In the genomic region with DNA sequence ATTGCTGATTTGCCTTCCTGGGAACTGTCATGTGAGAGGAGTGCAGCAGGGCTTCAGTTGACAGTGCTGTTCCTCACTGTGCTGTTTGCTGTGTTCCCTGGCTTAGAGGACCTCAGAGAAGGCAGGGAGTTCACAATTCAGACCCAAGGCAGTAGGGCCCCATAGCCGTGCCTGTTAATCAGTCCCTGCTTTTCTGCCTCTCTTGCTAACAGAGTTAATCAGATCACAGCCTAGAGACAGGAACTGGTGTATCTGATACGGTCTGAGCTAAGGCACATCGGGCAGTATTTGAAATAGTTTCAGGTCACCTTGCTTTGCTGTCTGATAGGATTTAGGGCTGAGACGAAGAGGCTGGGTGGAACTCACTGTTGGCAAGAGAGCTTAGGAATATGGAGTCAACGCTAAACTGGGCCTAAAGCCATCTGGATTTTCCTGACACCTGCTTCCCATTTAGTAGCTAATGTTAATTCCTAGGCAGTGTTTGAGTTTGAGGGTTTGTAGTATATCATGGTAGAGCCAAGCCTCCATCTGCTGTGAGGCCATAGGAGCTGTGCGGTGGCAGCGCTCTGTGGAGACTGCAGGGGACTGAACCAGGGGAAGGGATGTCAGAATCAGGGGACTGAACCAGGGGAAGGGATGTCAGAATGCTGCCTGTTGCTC, we compare ENCODE assay signal across 9 mouse cellular contexts. TPM values are rescaled to one million over a fixed set of nuclear protein-coding genes. Genes with fewer than 3 reads are reported as not detected.
DNase-seq lines count a peak whose midpoint lies in the region; ATAC-seq and TF ChIP-seq lines count a peak whose summit lies in the region.
"Had no signal": no experiment of that assay in that cellular context is flagged by ENCODE, and none has a peak within 500 bp of the region (broad histone marks: within the 10 kb centered on the region; RNA-seq: fewer than 3 reads in every experiment).

No protein-coding gene starts in this region.

- H3K27me3 ChIP-seq in heart, adult 2 months (ENCODE audit: control insufficient read depth, insufficient read depth, low read length) = no peaks in the 10 kb centered on the region
- H3K27me3 ChIP-seq in embryonic facial prominence, embryonic 12.5 days = no peaks in the 10 kb centered on the region
- H3K27me3 ChIP-seq in liver, embryonic 11.5 days (replicated peaks; ENCODE audit: control insufficient read depth, insufficient read depth, low read length) = no peaks in the 10 kb centered on the region

- peaks cover 8% of the 10 kb centered on the region for H3K36me3 ChIP-seq in heart, adult 2 months (ENCODE audit: control insufficient read depth, insufficient read depth, low read length)
- peaks cover 7% of the 10 kb centered on the region for H3K36me3 ChIP-seq in embryonic facial prominence, embryonic 12.5 days
- H3K36me3 ChIP-seq in liver, embryonic 11.5 days (ENCODE audit: control insufficient read depth, insufficient read depth, low read length) = no peaks in the 10 kb centered on the region; the same call in 1 of the 2 replicates

- H3K79me2 ChIP-seq in heart, adult 2 months (replicated peaks; ENCODE audit: control insufficient read depth, insufficient read depth, low read length) = peaks cover 12% of the 10 kb centered on the region

- TF ChIP-seq CTCF in heart, adult 2 months (IDR thresholded peaks at IDR 0.05) = no peak

- no peak for TF ChIP-seq EP300 in heart, adult 2 months (IDR thresholded peaks at IDR 0.05; ENCODE audit: insufficient read depth, low read depth, low read length)

- H3K4me3 ChIP-seq in heart, adult 2 months = no peak overlapping the region
- no peak overlapping the region for H3K4me3 ChIP-seq in embryonic facial prominence, embryonic 12.5 days
- H3K4me3 ChIP-seq in liver, embryonic 11.5 days (ENCODE audit: low read depth, low read length) = 0 out of 2 replicates have a peak overlapping the region, but pooled peaks have one; percentile 15

- H3K9ac ChIP-seq in heart, adult 2 months (ENCODE audit: low read depth, low read length) = 0 out of 2 replicates have a peak overlapping the region, but pooled peaks have one; percentile 16
- no peak overlapping the region; the same call in 1 of the 2 replicates for H3K9ac ChIP-seq in embryonic facial prominence, embryonic 12.5 days
- H3K9ac ChIP-seq in liver, embryonic 11.5 days (ENCODE audit: low read depth, low read length) = peak overlapping the region; percentile 20; the same call in 1 of the 2 replicates

- no peaks in the 10 kb centered on the region for H3K9me3 ChIP-seq in embryonic facial prominence, embryonic 12.5 days
- H3K9me3 ChIP-seq in liver, embryonic 11.5 days (ENCODE audit: control insufficient read depth, low read length) = no peaks in the 10 kb centered on the region

- no peak overlapping the region; the same call in 1 of the 2 replicates for H3K4me2 ChIP-seq in embryonic facial prominence, embryonic 12.5 days (replicated peaks)
- H3K4me2 ChIP-seq in liver, embryonic 11.5 days = peak overlapping the region; percentile 51

- peaks cover 29% of the 10 kb centered on the region for H3K4me1 ChIP-seq in heart, adult 2 months (ENCODE audit: control insufficient read depth, insufficient read depth, low read length)
- peaks cover 18% of the 10 kb centered on the region for H3K4me1 ChIP-seq in embryonic facial prominence, embryonic 12.5 days
- H3K4me1 ChIP-seq in liver, embryonic 11.5 days (replicated peaks; ENCODE audit: control insufficient read depth, insufficient read depth, low read length) = peaks cover 41% of the 10 kb centered on the region

- WGBS in heart, adult 2 months = 23% methylated on average over 7 of the region's 7 CpGs
- 27% methylated on average over 7 of the region's 7 CpGs for WGBS in embryonic facial prominence, embryonic 12.5 days
- WGBS in liver, embryonic 11.5 days = 47% methylated on average over 7 of the region's 7 CpGs

- intact Hi-C loops in heart, adult 2 months (cut with DNase I) = no loop called here

- TF ChIP-seq POLR2A in heart, adult 2 months (IDR thresholded peaks at IDR 0.05; ENCODE audit: insufficient read depth, low read depth, low read length) = no peak

- DNase-seq in heart, adult 2 months = no peak
- no peak for DNase-seq in heart, adult 11 months
- peak; percentile 29 for DNase-seq in Muller cell, postnatal 12 days (ENCODE audit: inconsistent ontology term)
- DNase-seq in liver, embryonic 11.5 days (ENCODE audit: low spot score) = no peak
- DNase-seq in spleen, postnatal 10 days (ENCODE audit: low spot score in 2 of 2) = no peak
- DNase-seq in thymus, adult 18-20 months = no peak
- no peak for DNase-seq in lung, postnatal 4 days

- no peak; the same call in 1 of the 2 replicates for ATAC-seq in embryonic facial prominence, embryonic 12.5 days (ENCODE audit: insufficient number of reproducible peaks, insufficient read depth, low FRiP score, low TSS enrichment)
- peak; percentile 89 for ATAC-seq in liver, embryonic 11.5 days (replicated peaks; ENCODE audit: low FRiP score)

- H3K27ac ChIP-seq in heart, adult 2 months = peak overlapping the region; percentile 32; the same call in 1 of the 2 replicates
- peak overlapping the region; percentile 75 for H3K27ac ChIP-seq in embryonic facial prominence, embryonic 12.5 days
- peak overlapping the region; percentile 64 for H3K27ac ChIP-seq in liver, embryonic 11.5 days (ENCODE audit: low read depth, low read length)
- H3K27ac ChIP-seq: macrophage had no signal

RNA-seq across cellular contexts. Expression of a gene that starts 14.0 kb away (rescaled TPM):
- total RNA-seq in heart, adult 2 months (2021) = 10 to 100 TPM; 30.8 to 30.9 TPM
- polyA plus RNA-seq in heart, adult 2 months (2012; rRNA removed) = 12.7 and 21.1 TPM in 2 replicates
- 20.7 and 22.4 TPM in 2 replicates for polyA plus RNA-seq in embryonic facial prominence, embryonic 12.5 days (2016; fragmentation: Nextera tagmentation; extraction: Ambion mirVana)
- 24.9 and 25.3 TPM in 2 replicates for polyA plus RNA-seq in liver, embryonic 11.5 days (2014; fragmentation: Nextera tagmentation; extraction: Ambion mirVana)

RNA-seq across cellular contexts. Expression of a gene that starts 37.1 kb away (rescaled TPM):
- total RNA-seq in heart, adult 2 months (2021) = not detected
- polyA plus RNA-seq in heart, adult 2 months (2012; rRNA removed) = not detected in 2 replicates
- polyA plus RNA-seq in embryonic facial prominence, embryonic 12.5 days (2016; fragmentation: Nextera tagmentation; extraction: Ambion mirVana) = not detected in 2 replicates
- polyA plus RNA-seq in liver, embryonic 11.5 days (2014; fragmentation: Nextera tagmentation; extraction: Ambion mirVana) = not detected in 2 replicates

RNA-seq across cellular contexts. Expression of a gene that starts 49.1 kb away (rescaled TPM):
- total RNA-seq in heart, adult 2 months (2021) = 10 to 100 TPM; 50.2 to 57.5 TPM
- 52.4 and 99.9 TPM in 2 replicates for polyA plus RNA-seq in heart, adult 2 months (2012; rRNA removed)
- polyA plus RNA-seq in embryonic facial prominence, embryonic 12.5 days (2016; fragmentation: Nextera tagmentation; extraction: Ambion mirVana) = 44.4 and 48.5 TPM in 2 replicates
- 33.7 and 35.5 TPM in 2 replicates for polyA plus RNA-seq in liver, embryonic 11.5 days (2014; fragmentation: Nextera tagmentation; extraction: Ambion mirVana)
